Mouse (Mus musculus) liver, embryonic 14.5 days (tissue): Measurements from ENCODE around the gene Alox5ap. TPM values are rescaled to one million over a fixed set of nuclear protein-coding genes. Genes with fewer than 3 reads are reported as not detected.

ENCODE experiments used
- ATAC-seq: fragments of 200-750 bp; cut with Nextera tagmentation; 2 replicates; pipeline ENCODE4 v1.8.0; 2017; ENCODE audit warnings: moderate number of reproducible peaks, mild to moderate bottlenecking, moderate library complexity; ENCODE audit not compliant: insufficient read depth
- DNase-seq, 3 experiments: peaks; one replicate each; pipeline ENCODE4 v3.0.0-alpha.2; 2012 to 2013; ENCODE audit warnings: low read depth in 3 of 3, low spot score in 3 of 3
- H3K27ac ChIP-seq: fragments of 300-500 bp; sonication (generic); 2 replicates; pipeline ENCODE4 v1.5.1; 2014; ENCODE audit warnings: moderate library complexity, mild to moderate bottlenecking, control low read depth, inconsistent platforms
- H3K27me3 ChIP-seq: fragments of 300-500 bp; sonication (generic); 2 replicates; pipeline ENCODE4 v1.6.1; 2014; ENCODE audit warnings: mild to moderate bottlenecking, low read length, moderate library complexity; ENCODE audit not compliant: control insufficient read depth, insufficient read depth
- H3K36me3 ChIP-seq: fragments of 300-500 bp; sonication (generic); replicated peaks from 2 replicates; pipeline ENCODE4 v1.6.1; 2014; ENCODE audit warnings: low read depth; ENCODE audit not compliant: control insufficient read depth, insufficient read depth
- H3K4me1 ChIP-seq, 2 experiments: fragments of 200-500 bp in 1 of 2; fragments of 300-500 bp in 1 of 2; sonication (generic) in 1 of 2; replicated peaks; 2 replicates each; pipeline ENCODE4 v1.6.1; 2012 to 2014; ENCODE audit warnings: antibody characterized with exemption in 1 of 2, inconsistent platforms in 1 of 2, low read length in 1 of 2; ENCODE audit not compliant: control insufficient read depth in 2 of 2, insufficient read depth in 2 of 2
- H3K4me2 ChIP-seq: fragments of 300-500 bp; sonication (generic); 2 replicates; pipeline ENCODE4 v1.6.1; 2014; ENCODE audit warnings: low read depth, mild to moderate bottlenecking, control low read depth, moderate library complexity
- H3K4me3 ChIP-seq, 2 experiments: fragments of 200-500 bp in 1 of 2; fragments of 300-500 bp in 1 of 2; sonication (generic) in 1 of 2; 2 replicates each; pipeline ENCODE4 v1.5.1; 2012 to 2014; ENCODE audit warnings: low read depth in 2 of 2, low read length in 2 of 2, mild to moderate bottlenecking in 2 of 2, control low read depth in 1 of 2, inconsistent platforms in 1 of 2, moderate library complexity in 1 of 2; ENCODE audit not compliant: insufficient read depth in 1 of 2
- H3K9ac ChIP-seq: fragments of 300-500 bp; sonication (generic); replicated peaks from 2 replicates; pipeline ENCODE4 v1.6.1; 2014; ENCODE audit warnings: mild to moderate bottlenecking, control low read depth, moderate library complexity
- H3K9me3 ChIP-seq: fragments of 300-500 bp; sonication (generic); 2 replicates; pipeline ENCODE4 v1.6.1; 2016; ENCODE audit warnings: low read length, mixed read lengths; ENCODE audit not compliant: control insufficient read depth
- CTCF ChIP-seq: IDR thresholded peaks from 2 replicates; pipeline ENCODE4 v1.5.1; 2016; ENCODE audit warnings: antibody characterized with exemption, low read depth, control low read depth
- EP300 ChIP-seq: IDR thresholded peaks from 2 replicates; pipeline ENCODE4 v1.6.1; 2016; ENCODE audit warnings: antibody characterized with exemption, low read depth
- WGBS: fragments of 180-500 bp; shearing (Covaris S2); extraction: QIAGEN DNeasy Blood & Tissue Kit; methylation state at CpG from one replicate; pipeline ENCODE4 v1.1.7; 2014; ENCODE audit not compliant: insufficient replicate concordance; 5-methylcytosine and 5-hydroxymethylcytosine counted together
- polyA plus RNA-seq, 2 experiments: library from polyadenylated mRNA; depleted of rRNA in 1 of 2; stranded (reverse) in 1 of 2; unstranded in 1 of 2; fragments of >200 nt; fragmentation: Nextera tagmentation in 1 of 2; extraction: Ambion mirVana in 1 of 2; gene quantifications; 2 replicates each; pipeline versions ENCODE4 v1.2.1 to v1.2.3; 2012 to 2014

Alox5ap gene
- 17.4 and 26.7 TPM in 2 replicates for polyA plus RNA-seq (2012; rRNA removed)
- 26.2 and 29.6 TPM in 2 replicates for polyA plus RNA-seq (2014; fragmentation: Nextera tagmentation; extraction: Ambion mirVana)

DNA sequence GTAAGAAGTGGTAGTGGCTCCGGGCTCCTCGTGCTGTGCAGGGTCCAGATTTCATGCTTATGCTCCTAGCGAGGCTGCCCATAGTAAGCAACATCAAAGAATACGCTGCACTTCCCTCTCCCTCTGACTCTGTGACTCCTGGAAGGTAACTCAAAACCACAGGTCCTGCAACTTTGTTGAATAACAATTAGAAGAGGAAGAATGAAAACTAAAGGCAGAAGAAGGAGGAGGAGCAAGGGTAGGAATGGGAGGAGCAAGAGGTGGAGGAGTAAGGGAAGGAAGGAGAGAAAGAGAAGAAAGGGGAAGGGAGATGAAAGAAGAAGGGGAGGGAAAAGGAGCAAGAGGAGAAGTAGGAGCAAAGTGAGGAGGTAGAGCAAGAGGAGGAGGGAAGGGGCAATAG lies at the start of gene Alox5ap:
Gene Alox5ap (plus strand): TSS at position 363 of the 400 bp plus-strand sequence.
- no peak within 1 kb of the TSS for H3K27ac ChIP-seq

DNA sequence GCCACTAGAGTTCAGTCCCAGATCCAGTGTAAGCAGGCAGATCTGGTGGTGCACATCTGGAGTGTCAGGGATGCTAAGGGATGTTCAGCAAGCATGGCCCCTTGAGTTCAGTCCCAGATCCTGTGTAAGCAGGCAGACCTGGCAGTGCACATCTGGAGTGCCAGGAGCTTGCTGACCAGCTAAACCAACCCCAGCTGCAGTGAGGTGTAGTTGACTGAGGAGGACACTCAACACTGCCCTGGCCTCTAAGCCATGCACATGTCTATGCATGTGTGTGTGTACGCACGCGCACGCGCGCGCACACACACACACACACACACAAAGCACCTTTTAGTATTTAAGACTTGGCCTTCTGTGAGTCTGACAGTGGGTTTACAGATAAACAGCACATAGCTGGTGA lies 49.0 kb upstream of the Alox5ap start:
- no peak for DNase-seq
- Histone ChIP-seq H3K27ac (no peak overlapping the region), H3K4me1 (peaks cover 19 to 26% of the 10 kb centered on the region in 2 experiments; a peak in 3 of 4 replicates), H3K9ac (no peak overlapping the region), H3K4me2 (no peak overlapping the region), H3K9me3 (no peaks in the 10 kb centered on the region), H3K27me3 (no peaks in the 10 kb centered on the region), H3K4me3 (no peak overlapping the region), H3K36me3 (peaks cover 43% of the 10 kb centered on the region)
- WGBS, result 95% methylated on average over 7 of the region's 7 CpGs
- TF ChIP-seq EP300 (no peak), CTCF (no peak)
- ATAC-seq, result no peak

More for the DNA sequence above, at the start of gene Alox5ap:
- ATAC-seq, result no peak
- 33% methylated on average over 4 of the region's 4 CpGs for WGBS
- Histone ChIP-seq H3K4me1 (peaks cover 0 to 11% of the 10 kb centered on the region in 2 experiments; a peak in 2 of 4 replicates), H3K9me3 (no peaks in the 10 kb centered on the region), H3K9ac (no peak within 1 kb of the TSS), H3K4me2 (no peak within 1 kb of the TSS), H3K36me3 (no peaks in the 10 kb centered on the region), H3K27me3 (no peaks in the 10 kb centered on the region), H3K4me3 (peak within 1 kb of the TSS; percentile 20 to 49; a peak in 2 of 4 replicates)
- no peak for DNase-seq
- TF ChIP-seq EP300 (no peak), CTCF (no peak)

DNA sequence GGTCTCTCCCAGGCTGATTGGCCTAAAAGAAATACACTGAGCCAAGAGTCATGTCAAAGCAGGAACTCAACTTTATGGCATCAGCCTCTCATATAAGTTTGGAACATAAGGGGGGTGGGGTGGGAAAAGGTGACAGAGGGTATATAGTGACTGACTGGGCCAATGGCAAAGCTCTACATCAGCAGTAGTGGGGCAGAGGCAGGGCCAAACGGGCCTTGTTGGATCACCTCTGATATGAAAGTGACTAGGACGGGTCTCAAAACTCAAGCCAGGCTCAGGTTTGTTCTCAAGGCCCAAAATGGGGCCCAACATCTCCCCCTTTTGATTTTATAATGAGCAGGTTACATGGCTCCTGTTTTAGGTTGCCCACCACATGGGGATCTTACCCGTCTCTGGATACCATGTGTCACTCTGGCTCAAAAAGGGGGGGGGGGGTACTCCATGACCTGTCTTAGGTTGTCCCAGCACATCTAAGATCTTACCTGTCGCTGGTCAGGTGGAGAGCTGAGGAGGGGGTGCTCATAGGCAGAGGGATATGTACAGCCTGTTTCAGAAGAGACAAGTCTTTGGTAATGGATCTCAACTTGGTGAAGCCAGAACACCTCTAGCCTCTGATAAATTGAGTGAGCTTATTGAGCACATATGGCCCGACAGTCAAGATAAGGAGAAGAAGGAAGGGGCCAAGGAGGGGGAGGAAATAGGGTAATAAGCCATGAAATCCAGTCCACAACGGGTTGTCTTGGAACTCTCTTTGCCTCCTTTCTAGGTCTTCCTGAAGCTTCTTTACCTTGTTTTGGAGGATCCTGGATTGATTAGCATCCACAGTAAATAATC lies 46.8 kb upstream of the Alox5ap start:
- ATAC-seq, result no peak
- no peaks in the 10 kb centered on the region for H3K27me3 ChIP-seq
- H3K4me3 ChIP-seq, result no peak overlapping the region
- WGBS, result 49% methylated on average over 6 of the region's 6 CpGs
- H3K36me3 ChIP-seq, result peaks cover 38% of the 10 kb centered on the region
- H3K9me3 ChIP-seq, result no peaks in the 10 kb centered on the region
- no peak for TF ChIP-seq CTCF
- TF ChIP-seq EP300, result no peak
- H3K9ac ChIP-seq, result no peak overlapping the region
- no peak overlapping the region for H3K4me2 ChIP-seq
- no peak for DNase-seq
- H3K4me1 ChIP-seq, result peaks cover 19 to 26% of the 10 kb centered on the region in 2 experiments; a peak in 3 of 4 replicates
- no peak overlapping the region for H3K27ac ChIP-seq

DNA sequence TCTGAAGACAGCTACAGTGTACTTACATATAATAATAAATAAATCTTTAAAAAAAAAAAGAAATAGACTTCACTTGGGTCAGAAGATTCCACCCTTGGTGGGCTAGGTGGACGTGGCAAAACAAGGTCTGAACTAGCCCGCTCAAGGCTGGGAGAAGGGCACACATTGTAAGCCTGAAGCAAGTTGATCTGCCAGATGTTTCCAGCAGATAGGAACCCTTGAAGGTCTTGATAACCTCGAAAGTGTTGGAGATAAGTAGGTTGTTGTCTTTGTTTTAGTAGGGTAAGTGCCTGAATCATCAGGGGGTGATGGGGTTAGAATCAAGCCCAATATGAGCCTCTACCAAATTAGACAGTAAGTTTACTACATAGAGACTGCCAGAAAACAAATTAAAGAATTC lies 45.1 kb upstream of the Alox5ap start:
- peak; percentile 79 for TF ChIP-seq EP300
- no peak for TF ChIP-seq CTCF
- H3K9ac ChIP-seq, result no peak overlapping the region
- 10% methylated on average over 3 of the region's 3 CpGs for WGBS
- no peaks in the 10 kb centered on the region for H3K9me3 ChIP-seq
- no peak overlapping the region for H3K27ac ChIP-seq
- ATAC-seq, result peak; percentile 71
- peak overlapping the region; percentile 20; the same call in 1 of the 2 replicates for H3K4me2 ChIP-seq
- H3K4me1 ChIP-seq, result peaks cover 19 to 26% of the 10 kb centered on the region in 2 experiments; a peak in 3 of 4 replicates
- DNase-seq, result peak; percentile 41 to 55 (median 50)
- H3K27me3 ChIP-seq, result no peaks in the 10 kb centered on the region
- peaks cover 21% of the 10 kb centered on the region for H3K36me3 ChIP-seq
- H3K4me3 ChIP-seq, result no peak overlapping the region

DNA sequence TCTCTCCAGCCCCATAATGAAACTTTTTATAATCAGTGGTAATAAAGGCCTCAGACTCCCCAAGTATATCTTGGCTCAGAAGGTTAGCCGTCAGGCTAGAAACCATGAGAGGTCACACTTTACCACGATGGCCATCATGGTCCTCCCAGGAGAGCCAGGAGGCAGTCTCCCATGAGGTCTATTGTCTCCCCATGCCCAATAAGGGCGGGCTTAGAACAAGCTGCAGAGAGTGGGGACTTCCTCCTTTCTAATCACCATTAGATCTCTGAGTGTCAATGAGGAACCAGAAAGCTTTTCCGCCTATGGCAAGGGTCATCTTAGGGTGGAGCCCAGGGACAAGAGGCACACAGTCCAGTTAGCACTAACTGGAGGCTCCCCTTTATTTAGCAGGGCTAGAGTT lies 43.2 kb upstream of the Alox5ap start:
- H3K27ac ChIP-seq, result no peak overlapping the region
- DNase-seq, result no peak
- H3K9ac ChIP-seq, result no peak overlapping the region
- H3K4me2 ChIP-seq, result no peak overlapping the region
- H3K9me3 ChIP-seq, result no peaks in the 10 kb centered on the region
- H3K36me3 ChIP-seq, result peaks cover 5% of the 10 kb centered on the region
- no peak for ATAC-seq
- no peaks in the 10 kb centered on the region for H3K27me3 ChIP-seq
- no peak overlapping the region for H3K4me3 ChIP-seq
- peaks cover 19 to 26% of the 10 kb centered on the region in 2 experiments; a peak in 3 of 4 replicates for H3K4me1 ChIP-seq
- no peak for TF ChIP-seq CTCF
- TF ChIP-seq EP300, result no peak
- WGBS, result 47% methylated on average over 4 of the region's 4 CpGs
